Mouse (Mus musculus) B cell, adult 2 months (primary cell): ENCODE results near the gene Nps.
"Not testable (repeated sequence)": the region's sequence is repeated elsewhere in the genome, so short reads cannot be mapped to it uniquely, and the experiment has no call there.

Source experiments
- DNase-seq, 2 experiments: peaks; one replicate each; pipeline ENCODE4 v3.0.0; 2022

The Nps gene

DNA sequence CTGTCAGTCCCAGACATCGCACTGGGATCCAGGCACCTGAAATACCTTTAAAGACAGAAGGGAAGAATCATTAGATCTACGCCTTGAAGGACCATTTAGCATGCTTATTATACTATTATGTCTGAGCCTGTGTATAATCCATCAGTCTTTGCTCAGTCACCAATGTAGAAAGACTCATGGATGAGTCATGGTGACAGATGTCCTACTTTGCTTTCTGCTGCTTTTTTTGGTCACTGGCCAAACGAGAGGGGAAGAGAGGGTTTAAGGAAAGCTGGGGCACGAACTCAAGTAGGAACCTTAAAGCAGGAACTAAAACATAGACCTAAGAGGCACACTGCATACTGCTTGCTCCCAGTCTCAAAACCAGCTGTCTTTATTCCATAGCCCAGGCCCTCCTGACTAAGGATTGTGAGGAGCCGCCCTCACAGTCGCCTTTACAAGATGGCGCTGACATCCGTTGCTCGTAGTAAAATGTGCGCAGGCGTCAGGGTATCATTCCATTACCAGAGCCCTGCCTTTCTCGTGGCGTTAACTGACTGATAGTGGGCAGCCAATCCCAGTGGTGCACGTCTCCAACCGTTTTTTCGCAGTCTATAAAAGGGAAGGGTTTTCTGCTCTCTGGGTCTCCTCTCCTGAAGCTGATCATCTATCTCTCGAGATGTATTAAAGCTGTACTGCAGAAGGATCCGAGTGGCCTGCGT, at the start of gene Nps:
TSS of gene Nps (plus strand) at position 651 of the 701 bp plus-strand sequence.
- DNase-seq, result not testable (repeated sequence)

- no peak for DNase-seq
Observed at GRCm38 (mm10) chr7:135208947-135209567, 49.4 kb upstream of the Nps start.

- DNase-seq, result no peak
Observed at GRCm38 (mm10) chr7:135210296-135210695, 48.2 kb upstream of the Nps start.

DNA sequence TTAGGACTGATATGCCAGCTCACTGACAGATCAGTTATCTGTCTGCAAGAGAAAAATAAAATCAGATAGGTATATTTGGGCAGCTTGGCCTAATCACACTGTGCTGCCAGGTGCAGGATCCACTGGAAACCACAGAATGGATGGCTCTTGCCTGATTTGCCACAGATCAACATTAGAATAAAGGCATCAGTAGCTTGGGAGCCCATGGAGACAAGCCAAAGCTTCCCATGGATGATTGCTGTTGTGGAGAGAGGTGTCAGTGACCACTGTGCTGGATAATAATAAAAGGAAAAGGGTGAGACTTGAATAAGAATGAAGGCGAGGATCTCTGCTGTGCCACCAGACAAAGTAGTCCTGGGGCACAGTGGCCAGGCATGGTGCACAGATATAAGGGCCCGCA, 47.7 kb upstream of the Nps start:
- no peak for DNase-seq

DNA sequence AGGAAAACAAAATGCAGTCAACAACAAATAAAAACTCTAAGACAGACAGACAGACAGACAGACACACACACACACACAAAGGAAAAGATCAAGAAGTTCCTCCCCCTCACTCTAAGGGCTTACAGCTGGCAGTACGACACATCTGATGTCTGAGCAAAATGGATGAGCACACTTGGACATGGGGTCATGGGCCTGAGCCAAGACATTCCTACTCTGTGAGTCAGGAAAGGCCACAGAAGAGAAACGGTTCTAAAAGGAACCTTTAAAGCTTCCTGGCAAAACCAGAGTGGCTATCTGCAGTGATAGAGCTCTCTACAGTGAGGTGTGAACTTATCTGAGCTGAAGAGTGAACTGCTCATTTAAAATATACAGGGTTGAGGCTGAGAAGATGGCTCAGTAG, 46.0 kb upstream of the Nps start:
- DNase-seq, result no peak

- DNase-seq, result no peak
Observed at GRCm38 (mm10) chr7:135221475-135221874, 37.0 kb upstream of the Nps start.

GRCm38 (mm10) chr7:135226021-135226420, 32.5 kb upstream of the Nps start:
- DNase-seq, result no peak

GRCm38 (mm10) chr7:135237152-135237551, 21.4 kb upstream of the Nps start:
- no peak for DNase-seq

- no peak for DNase-seq
Observed at GRCm38 (mm10) chr7:135239441-135239840, 19.1 kb upstream of the Nps start.

DNA sequence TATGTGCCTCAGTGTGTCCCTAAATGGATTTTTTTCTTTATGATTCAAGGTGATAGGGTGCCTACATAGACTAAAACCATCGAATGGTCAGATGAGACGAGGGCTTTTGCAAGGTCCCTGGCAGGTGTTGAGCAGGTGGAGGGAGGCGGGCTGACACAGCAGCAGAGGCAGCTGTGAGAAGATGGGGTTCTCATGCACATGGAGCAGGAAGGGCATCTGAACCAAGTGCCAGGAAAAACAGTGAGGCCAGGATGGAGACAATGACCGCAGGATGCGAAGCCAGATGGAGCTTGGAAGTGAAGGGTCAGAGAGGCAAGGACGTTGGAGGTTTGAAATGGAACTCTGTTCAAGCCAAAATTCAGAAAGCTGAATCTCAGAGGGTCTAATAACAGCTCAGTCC, 18.5 kb upstream of the Nps start:
- no peak for DNase-seq

GRCm38 (mm10) chr7:135240636-135241035, 17.9 kb upstream of the Nps start:
- DNase-seq, result no peak

- DNase-seq, result no peak
Observed at GRCm38 (mm10) chr7:135244171-135244880, 14.2 kb upstream of the Nps start.

- DNase-seq, result no peak
Observed at GRCm38 (mm10) chr7:135246386-135246785, 12.1 kb upstream of the Nps start.

- DNase-seq, result no peak
Observed at GRCm38 (mm10) chr7:135253249-135253648, 5.3 kb upstream of the Nps start.

DNA sequence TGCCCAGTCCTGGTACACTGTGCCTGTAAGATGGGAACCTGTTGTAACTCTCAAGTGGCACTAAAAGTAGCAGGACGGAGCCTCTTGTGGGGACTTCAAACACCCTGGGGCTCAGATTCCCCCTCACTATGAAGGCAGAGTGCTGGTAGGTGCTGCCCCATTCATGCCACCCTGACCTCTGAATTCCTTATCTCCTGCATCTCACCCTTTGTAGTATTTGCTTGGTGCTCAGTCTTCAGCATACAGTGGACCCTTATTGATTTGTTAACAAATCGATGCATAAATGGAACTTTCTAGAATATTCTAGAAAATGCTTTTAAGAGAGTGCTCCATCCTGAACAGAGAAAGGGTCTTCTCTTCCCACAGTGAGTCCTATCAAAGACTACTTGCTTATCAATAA, 4.1 kb upstream of the Nps start:
- no peak for DNase-seq

- DNase-seq, result no peak
Observed at GRCm38 (mm10) chr7:135271011-135271410, 12.5 kb downstream of the Nps start.

GRCm38 (mm10) chr7:135283212-135283611, 24.7 kb downstream of the Nps start:
- DNase-seq, result no peak

DNA sequence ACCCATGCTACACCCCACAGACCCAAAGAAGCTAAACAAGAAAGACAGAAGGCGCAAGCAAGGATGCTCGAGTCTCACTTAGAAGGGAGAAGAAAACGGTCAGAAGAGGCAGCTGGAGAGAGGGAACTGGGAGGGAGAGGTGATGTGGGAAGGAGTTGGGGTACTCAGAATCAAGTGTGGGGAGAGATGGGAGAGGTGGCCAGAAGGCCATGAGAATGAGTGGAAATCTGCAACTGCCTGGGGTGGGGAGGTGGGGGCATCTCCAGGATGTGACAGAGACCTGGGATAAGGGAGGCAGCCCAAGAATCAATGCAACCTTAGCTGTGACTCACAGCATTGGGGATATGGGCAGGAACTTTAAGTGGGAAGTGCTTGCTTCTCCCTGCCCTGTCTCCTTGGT, 31.5 kb downstream of the Nps start:
- DNase-seq, result no peak

DNA sequence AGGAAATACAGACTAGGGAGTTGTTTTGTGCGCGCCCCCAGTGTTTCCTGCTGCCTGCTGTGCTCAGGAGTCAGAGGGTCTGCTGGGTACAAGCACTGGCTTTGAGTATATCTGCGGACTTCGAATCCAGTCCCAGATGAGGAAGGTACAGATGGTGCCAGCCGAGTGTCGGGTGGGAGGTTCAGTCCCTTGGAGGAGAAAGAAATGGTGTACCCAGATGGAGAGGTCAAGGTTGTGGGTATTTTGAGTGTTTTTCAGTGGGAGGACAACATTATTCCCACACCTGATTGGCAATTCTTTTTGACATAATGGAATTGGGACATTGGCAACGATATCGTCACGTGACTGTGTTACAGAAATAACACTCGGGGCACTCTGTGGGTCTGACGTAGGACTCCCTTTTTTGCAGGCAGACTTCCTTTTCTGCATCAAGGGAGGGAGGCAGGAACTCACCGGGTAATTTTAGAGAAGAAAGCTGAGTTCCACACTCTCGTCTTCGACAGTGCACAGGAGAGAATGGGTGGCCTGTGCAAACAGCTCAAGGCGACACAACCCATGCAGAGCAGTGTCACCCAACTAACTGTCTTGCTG, 33.2 kb downstream of the Nps start:
- DNase-seq, result no peak

- DNase-seq, result no peak
Observed at GRCm38 (mm10) chr7:135294498-135294897, 36.0 kb downstream of the Nps start.

GRCm38 (mm10) chr7:135304496-135304895, 46.0 kb downstream of the Nps start:
- no peak for DNase-seq
